Mouse (Mus musculus) forebrain, postnatal 0 days (tissue): ENCODE results near the gene Sstr3. TPM values are rescaled to one million over a fixed set of nuclear protein-coding genes. Genes with fewer than 3 reads are reported as not detected.

Source experiments
- ATAC-seq: fragments of 200-750 bp; cut with Nextera tagmentation; 2 replicates; pipeline ENCODE4 v1.8.0; 2017; ENCODE audit warnings: mild to moderate bottlenecking, moderate library complexity
- DNase-seq: peaks from one replicate; pipeline ENCODE4 v3.0.0-alpha.2; 2015
- H3K27ac ChIP-seq: fragments of 300-500 bp; sonication (generic); 2 replicates; pipeline ENCODE4 v1.5.1; 2014; ENCODE audit warnings: low read depth, mild to moderate bottlenecking, antibody characterized with exemption, low read length, moderate library complexity, mixed read lengths
- H3K27me3 ChIP-seq: fragments of 300-500 bp; sonication (generic); 2 replicates; pipeline ENCODE4 v1.6.1; 2014; ENCODE audit warnings: mild to moderate bottlenecking, low read length, mixed read lengths; ENCODE audit not compliant: insufficient read depth
- H3K36me3 ChIP-seq: fragments of 300-500 bp; sonication (generic); 2 replicates; pipeline ENCODE4 v1.6.1; 2014; ENCODE audit warnings: mild to moderate bottlenecking, moderate library complexity; ENCODE audit not compliant: insufficient read depth
- H3K4me1 ChIP-seq: fragments of 300-500 bp; sonication (generic); 2 replicates; pipeline ENCODE4 v1.6.1; 2014; ENCODE audit warnings: antibody characterized with exemption; ENCODE audit not compliant: insufficient read depth
- H3K4me2 ChIP-seq: fragments of 300-500 bp; sonication (generic); 2 replicates; pipeline ENCODE4 v1.6.1; 2014; ENCODE audit warnings: low read depth, mild to moderate bottlenecking, moderate library complexity
- H3K4me3 ChIP-seq: fragments of 300-500 bp; sonication (generic); 2 replicates; pipeline ENCODE4 v1.5.1; 2014; ENCODE audit warnings: low read depth, low read length, mixed read lengths
- H3K9ac ChIP-seq: fragments of 300-500 bp; sonication (generic); 2 replicates; pipeline ENCODE4 v1.6.1; 2014; ENCODE audit warnings: mild to moderate bottlenecking
- H3K9me3 ChIP-seq: fragments of 300-500 bp; sonication (generic); 2 replicates; pipeline ENCODE4 v1.6.1; 2016; ENCODE audit warnings: low read length
- CTCF ChIP-seq: sonication (generic); IDR thresholded peaks from 2 replicates; pipeline ENCODE4 v1.5.1; 2016; ENCODE audit warnings: antibody characterized with exemption, control low read depth, low read depth
- WGBS: fragments of 180-500 bp; shearing (Covaris S2); extraction: QIAGEN DNeasy Blood & Tissue Kit; methylation state at CpG from one replicate; pipeline ENCODE4 v1.1.7; 2014; 5-methylcytosine and 5-hydroxymethylcytosine counted together
- polyA plus RNA-seq: library from polyadenylated mRNA; unstranded; fragments of >200 nt; fragmentation: Nextera tagmentation; extraction: Ambion mirVana; gene quantifications from 2 replicates; pipeline ENCODE4 v1.2.1, GENCODE M21; 2015
- total RNA-seq: library from RNA; depleted of rRNA; stranded (reverse); fragments of >200 nt; gene quantifications from 2 replicates; pipeline ENCODE4 v1.2.3, GENCODE M21; 2014

Sstr3 gene
- total and polyA plus RNA-seq, 2 experiments from 2014 or later, result 0.71 to 2.8 TPM

DNA sequence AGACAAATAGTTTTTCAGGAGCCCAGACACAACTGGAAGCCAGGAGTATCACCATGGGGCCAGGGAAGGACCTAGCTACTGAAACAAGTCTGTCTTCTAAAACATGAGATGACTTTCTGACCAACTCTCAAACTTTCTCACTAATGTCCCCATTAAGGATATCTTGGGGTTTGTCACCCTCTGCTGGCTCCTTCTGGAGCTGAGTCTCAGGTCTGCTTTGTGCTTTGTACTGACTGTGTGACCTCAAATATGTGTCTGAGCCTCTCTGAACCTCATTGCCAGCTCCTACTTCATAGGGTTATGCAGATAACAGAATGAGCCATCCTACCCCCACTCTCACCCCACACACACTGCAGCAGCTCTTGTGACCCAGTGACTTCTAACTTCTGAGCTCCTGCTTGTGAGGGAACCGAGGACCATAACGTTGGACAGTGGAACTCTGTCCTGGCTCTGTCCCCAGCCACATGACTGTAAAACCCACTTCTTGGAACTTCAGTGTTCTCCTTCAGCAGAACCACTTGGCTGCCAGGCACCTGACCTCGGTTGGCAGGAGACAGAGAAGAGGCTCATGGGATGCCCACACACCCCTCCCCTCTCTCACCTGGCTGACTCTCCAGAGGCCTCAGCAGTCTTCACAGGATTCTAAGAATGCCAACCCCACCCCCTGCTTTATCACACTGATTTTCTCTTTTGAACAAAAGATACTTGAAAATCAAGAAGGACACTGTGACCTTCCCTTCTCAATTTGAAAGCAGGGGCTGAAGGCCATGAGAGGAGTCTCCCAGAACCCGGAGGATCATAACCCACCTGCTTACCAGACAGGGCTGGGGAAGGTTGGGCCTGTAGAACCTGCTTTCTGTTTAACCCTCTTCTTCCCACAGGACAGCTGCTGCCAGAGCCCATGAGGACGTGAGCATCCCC is 3.2 kb upstream of the Sstr3 start:
- H3K9me3 ChIP-seq, result no peaks in the 10 kb centered on the region
- H3K27me3 ChIP-seq, result no peaks in the 10 kb centered on the region
- H3K36me3 ChIP-seq, result no peaks in the 10 kb centered on the region
- no peak overlapping the region for H3K4me2 ChIP-seq
- no peak overlapping the region for H3K4me3 ChIP-seq
- H3K4me1 ChIP-seq, result peaks cover 15% of the 10 kb centered on the region
- no peak overlapping the region for H3K27ac ChIP-seq
- DNase-seq (no peak), ATAC-seq (no peak)
- no peak overlapping the region for H3K9ac ChIP-seq
- TF ChIP-seq CTCF, result peak; percentile 52
- 46% methylated on average over 5 of the region's 5 CpGs for WGBS

DNA sequence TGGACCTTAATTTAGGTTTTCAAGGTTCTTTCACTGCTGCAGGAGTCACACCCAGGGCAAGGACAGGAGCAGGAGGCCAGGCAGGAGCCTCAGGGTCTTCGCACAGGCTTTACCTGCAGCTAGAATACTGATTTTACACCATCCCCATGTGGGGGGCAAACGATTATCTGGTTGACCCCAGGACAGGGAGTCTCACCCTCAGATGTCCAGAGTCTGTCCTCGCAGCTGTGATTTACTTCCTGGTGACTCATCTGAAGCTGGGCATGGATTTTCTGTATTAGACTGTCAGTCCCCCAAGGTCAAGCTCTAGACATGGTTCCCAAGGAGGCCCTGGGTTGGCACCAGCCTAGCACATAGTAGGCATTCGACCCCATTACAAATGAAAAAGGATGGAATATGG is 1.6 kb upstream of the Sstr3 start:
- no peak for TF ChIP-seq CTCF
- WGBS, result 87% methylated on average over 4 of the region's 4 CpGs
- Histone ChIP-seq H3K9ac (no peak overlapping the region), H3K27ac (no peak overlapping the region), H3K27me3 (no peaks in the 10 kb centered on the region), H3K4me3 (no peak overlapping the region), H3K9me3 (no peaks in the 10 kb centered on the region), H3K4me1 (peaks cover 19% of the 10 kb centered on the region), H3K4me2 (no peak overlapping the region), H3K36me3 (no peaks in the 10 kb centered on the region)
- no peak for DNase-seq
- ATAC-seq, result no peak

GRCm38 (mm10) chr15:78544041-78544440 is 444 bp downstream of the Sstr3 start:
- Histone ChIP-seq H3K4me2 (peak overlapping the region; percentile 47), H3K27me3 (no peaks in the 10 kb centered on the region), H3K9ac (no peak overlapping the region), H3K9me3 (no peaks in the 10 kb centered on the region), H3K4me3 (no peak overlapping the region), H3K27ac (no peak overlapping the region), H3K36me3 (no peaks in the 10 kb centered on the region), H3K4me1 (peaks cover 19% of the 10 kb centered on the region)
- ATAC-seq, result no peak
- 77% methylated on average over 15 of the region's 15 CpGs for WGBS
- no peak for DNase-seq
- TF ChIP-seq CTCF, result no peak

DNA sequence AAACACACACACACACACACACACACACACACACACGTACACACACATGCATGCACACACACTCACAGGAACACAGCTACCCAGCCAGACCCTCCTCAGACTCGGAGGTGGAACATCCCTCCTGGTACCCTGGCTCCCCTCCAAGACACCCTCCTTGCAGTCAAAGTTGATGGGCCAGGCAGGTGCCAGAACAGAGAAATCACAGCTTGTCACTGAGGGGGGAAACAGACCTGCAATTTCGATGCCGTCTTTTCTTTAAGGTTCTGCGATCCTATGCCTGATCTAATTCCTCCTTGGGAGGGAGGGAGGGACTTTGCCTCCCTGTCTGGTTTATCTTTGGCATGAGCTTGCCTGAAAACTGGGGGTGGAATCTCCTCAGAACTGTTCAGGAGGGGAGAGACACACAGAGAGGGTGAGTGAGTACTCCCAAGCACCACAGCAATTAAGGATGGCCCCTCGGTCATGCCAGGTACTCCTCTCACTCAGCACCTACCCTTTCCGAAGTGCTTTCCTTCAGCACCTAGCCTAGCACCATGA is 1.6 kb downstream of the Sstr3 start:
- no peak for TF ChIP-seq CTCF
- Histone ChIP-seq H3K4me3 (no peak overlapping the region), H3K27me3 (no peaks in the 10 kb centered on the region), H3K27ac (no peak overlapping the region), H3K9me3 (no peaks in the 10 kb centered on the region), H3K36me3 (no peaks in the 10 kb centered on the region), H3K4me1 (peaks cover 19% of the 10 kb centered on the region), H3K9ac (no peak overlapping the region), H3K4me2 (peak overlapping the region; percentile 17; the same call in 1 of the 2 replicates)
- ATAC-seq (peak; percentile 28; the same call in 1 of the 2 replicates), DNase-seq (peak; percentile 43)
- WGBS, result 40% methylated on average over 7 of the region's 7 CpGs

DNA sequence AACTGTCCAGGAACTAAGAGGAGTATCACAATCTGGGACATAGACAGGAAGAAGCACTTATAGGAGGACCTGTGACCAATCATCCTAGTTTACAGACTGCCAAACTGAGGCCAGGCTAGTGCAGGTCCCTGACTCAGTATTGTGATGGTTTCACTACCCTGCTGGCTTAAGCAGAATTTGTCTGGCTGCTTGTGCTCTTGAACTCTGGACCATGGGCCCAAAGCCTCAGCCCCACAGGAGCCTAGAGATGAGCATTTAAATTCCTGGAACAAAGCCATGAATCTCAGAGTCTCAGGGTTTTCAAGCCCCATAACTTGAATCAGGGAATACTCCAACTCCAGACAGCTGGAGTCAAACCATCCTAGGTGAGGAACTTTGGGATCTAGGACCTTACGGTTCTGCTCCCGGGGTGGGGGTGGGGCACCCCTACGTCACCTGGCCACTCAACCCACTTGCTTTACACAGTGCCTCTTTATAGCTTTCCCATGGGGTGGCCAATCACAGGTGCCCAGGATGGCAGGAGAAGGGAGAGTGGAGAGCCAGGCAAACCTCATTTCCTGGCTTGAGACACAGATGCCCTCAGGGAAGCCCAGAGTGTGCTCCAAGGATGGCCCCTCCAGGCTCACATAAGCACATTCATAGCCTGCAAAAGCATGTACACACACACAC is 2.3 kb downstream of the Sstr3 start:
- Histone ChIP-seq H3K4me1 (peaks cover 19% of the 10 kb centered on the region), H3K27ac (no peak overlapping the region), H3K9ac (no peak overlapping the region), H3K9me3 (no peaks in the 10 kb centered on the region), H3K36me3 (no peaks in the 10 kb centered on the region), H3K4me3 (no peak overlapping the region), H3K27me3 (no peaks in the 10 kb centered on the region), H3K4me2 (0 out of 2 replicates have a peak overlapping the region, but pooled peaks have one; percentile 17)
- 75% methylated on average over 3 of the region's 3 CpGs for WGBS
- no peak for DNase-seq
- no peak for ATAC-seq
- TF ChIP-seq CTCF, result no peak

GRCm38 (mm10) chr15:78541606-78542005 is 2.9 kb downstream of the Sstr3 start:
- Histone ChIP-seq H3K27ac (no peak overlapping the region), H3K4me1 (peaks cover 19% of the 10 kb centered on the region), H3K27me3 (no peaks in the 10 kb centered on the region), H3K9me3 (no peaks in the 10 kb centered on the region), H3K4me3 (no peak overlapping the region), H3K4me2 (no peak overlapping the region), H3K9ac (no peak overlapping the region), H3K36me3 (no peaks in the 10 kb centered on the region)
- no peak for TF ChIP-seq CTCF
- ATAC-seq (no peak; the same call in 1 of the 2 replicates), DNase-seq (peak; percentile 48)
- WGBS, result 27% methylated on average over 3 of the region's 3 CpGs

- no peak for DNase-seq
- H3K9me3 ChIP-seq, result no peaks in the 10 kb centered on the region
- no peak overlapping the region for H3K4me2 ChIP-seq
- no peak overlapping the region for H3K27ac ChIP-seq
- no peak for ATAC-seq
- 44% methylated on average over 3 of the region's 3 CpGs for WGBS
- H3K27me3 ChIP-seq, result no peaks in the 10 kb centered on the region
- H3K4me1 ChIP-seq, result peaks cover 19% of the 10 kb centered on the region
- TF ChIP-seq CTCF, result no peak
- H3K36me3 ChIP-seq, result no peaks in the 10 kb centered on the region
- H3K4me3 ChIP-seq, result no peak overlapping the region
- H3K9ac ChIP-seq, result no peak overlapping the region
Observed at GRCm38 (mm10) chr15:78541036-78541435, 3.4 kb downstream of the Sstr3 start.
